In the genomic region with DNA sequence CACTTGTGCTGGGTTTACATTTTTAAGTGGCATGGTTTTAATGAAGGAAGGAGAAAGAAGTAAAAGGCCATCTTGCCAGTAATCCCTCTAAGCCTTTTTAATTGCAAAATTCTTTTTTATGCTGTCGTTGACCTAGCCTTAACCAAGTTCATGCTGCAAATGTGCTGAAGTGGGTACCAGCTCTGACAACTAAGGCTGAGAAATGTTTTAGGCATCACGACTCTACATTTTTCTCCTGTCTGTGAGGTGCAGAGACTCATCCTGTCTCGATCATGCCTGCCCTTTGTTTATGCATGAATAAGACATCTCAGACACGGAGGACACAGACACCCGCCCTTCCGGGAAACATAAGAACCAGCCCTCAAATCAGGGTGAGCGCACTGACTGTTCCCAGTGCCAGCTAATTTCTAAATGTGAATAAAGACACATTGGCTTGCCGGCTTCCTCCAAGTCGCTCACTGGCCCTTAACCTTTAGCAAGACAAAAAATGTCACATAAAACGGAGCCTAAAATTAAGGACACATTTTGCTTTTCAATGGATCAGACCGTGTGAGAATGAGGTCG, we compare ENCODE assay signal across 28 mouse cellular contexts.
DNase-seq lines count a peak whose midpoint lies in the region; ATAC-seq and TF ChIP-seq lines count a peak whose summit lies in the region.
"Had no signal": no experiment of that assay in that cellular context is flagged by ENCODE, and none has a peak within 500 bp of the region (broad histone marks: within the 10 kb centered on the region; RNA-seq: fewer than 3 reads in every experiment).

No protein-coding gene starts in this region.

- ATAC-seq in forebrain, postnatal 0 days = peak; percentile 54
- no peak for ATAC-seq in forebrain, embryonic 12.5 days (ENCODE audit: low FRiP score)
- no peak for ATAC-seq in midbrain, embryonic 16.5 days
- ATAC-seq: CD4-positive, CD25-positive, alpha-beta regulatory T cell, adult 4 months; hindbrain, embryonic 16.5 days; intestine, embryonic 15.5 days had no signal

- H3K9me3 ChIP-seq in forebrain, postnatal 0 days (ENCODE audit: low read length) = no peaks in the 10 kb centered on the region
- H3K9me3 ChIP-seq in forebrain, embryonic 12.5 days = no peaks in the 10 kb centered on the region
- 0 out of 2 replicates have a peak, but pooled peaks cover 2% of the 10 kb centered on the region for H3K9me3 ChIP-seq in midbrain, embryonic 16.5 days (replicated peaks; ENCODE audit: control insufficient read depth, low read length, poor library complexity, severe bottlenecking)
- H3K9me3 ChIP-seq: embryonic facial prominence, embryonic 12.5 days; intestine, embryonic 15.5 days; limb, embryonic 12.5 days; liver, embryonic 15.5 days; lung, embryonic 15.5 days; midbrain, embryonic 12.5 days; neural tube, embryonic 12.5 days; stomach, embryonic 15.5 days had no signal

- no peak overlapping the region for H3K4me2 ChIP-seq in forebrain, postnatal 0 days (ENCODE audit: low read depth)
- H3K4me2 ChIP-seq in forebrain, embryonic 12.5 days = no peak overlapping the region
- no peak overlapping the region for H3K4me2 ChIP-seq in midbrain, embryonic 16.5 days (ENCODE audit: low read length)
- H3K4me2 ChIP-seq: embryonic facial prominence, embryonic 12.5 days; heart, embryonic 11.5 days; intestine, embryonic 15.5 days; limb, embryonic 12.5 days; liver, embryonic 15.5 days; lung, embryonic 15.5 days; midbrain, embryonic 12.5 days; neural tube, embryonic 12.5 days; stomach, embryonic 15.5 days had no signal

- H3K9ac ChIP-seq in forebrain, postnatal 0 days = no peak overlapping the region
- H3K9ac ChIP-seq in forebrain, embryonic 12.5 days = no peak overlapping the region
- H3K9ac ChIP-seq in midbrain, embryonic 16.5 days (ENCODE audit: low read depth, low read length) = no peak overlapping the region
- H3K9ac ChIP-seq: embryonic facial prominence, embryonic 12.5 days; intestine, embryonic 15.5 days; limb, embryonic 12.5 days; liver, embryonic 15.5 days; lung, embryonic 15.5 days; midbrain, embryonic 12.5 days; neural tube, embryonic 12.5 days; stomach, embryonic 15.5 days had no signal

- H3K4me1 ChIP-seq in forebrain, postnatal 0 days (ENCODE audit: insufficient read depth) = peaks cover 4% of the 10 kb centered on the region
- H3K4me1 ChIP-seq in forebrain, embryonic 12.5 days = peaks cover 16% of the 10 kb centered on the region
- H3K4me1 ChIP-seq in midbrain, embryonic 16.5 days (ENCODE audit: control insufficient read depth, insufficient read depth, low read length) = peaks cover 7% of the 10 kb centered on the region; the same call in 1 of the 2 replicates
- H3K4me1 ChIP-seq: embryonic facial prominence, embryonic 12.5 days; intestine, embryonic 15.5 days; liver, embryonic 15.5 days; lung, embryonic 15.5 days; midbrain, embryonic 12.5 days; neural tube, embryonic 12.5 days; stomach, embryonic 15.5 days had no signal

- no peaks in the 10 kb centered on the region for H3K36me3 ChIP-seq in forebrain, postnatal 0 days (ENCODE audit: insufficient read depth)
- H3K36me3 ChIP-seq in forebrain, embryonic 12.5 days (replicated peaks) = no peaks in the 10 kb centered on the region
- no peaks in the 10 kb centered on the region for H3K36me3 ChIP-seq in midbrain, embryonic 16.5 days (ENCODE audit: control insufficient read depth, insufficient read depth, low read length)
- H3K36me3 ChIP-seq: embryonic facial prominence, embryonic 12.5 days; intestine, embryonic 15.5 days; limb, embryonic 12.5 days; liver, embryonic 15.5 days; lung, embryonic 15.5 days; midbrain, embryonic 12.5 days; neural tube, embryonic 12.5 days; stomach, embryonic 15.5 days had no signal

- no peak overlapping the region for H3K27ac ChIP-seq in forebrain, postnatal 0 days (ENCODE audit: low read depth, low read length)
- no peak overlapping the region for H3K27ac ChIP-seq in forebrain, embryonic 12.5 days
- 0 out of 2 replicates have a peak overlapping the region, but pooled peaks have one; percentile 15 for H3K27ac ChIP-seq in midbrain, embryonic 16.5 days (ENCODE audit: low read length)
- H3K27ac ChIP-seq in layer of hippocampus, adult 2 months = no peak overlapping the region
- H3K27ac ChIP-seq: embryonic facial prominence, embryonic 12.5 days; intestine, embryonic 15.5 days; limb, embryonic 12.5 days; liver, embryonic 15.5 days; lung, embryonic 15.5 days; midbrain, embryonic 12.5 days; neural tube, embryonic 12.5 days; stomach, embryonic 15.5 days had no signal

- no peak for TF ChIP-seq CTCF in forebrain, postnatal 0 days (IDR thresholded peaks at IDR 0.05; ENCODE audit: low read depth)
- TF ChIP-seq CTCF in layer of hippocampus, adult 2 months (conservative IDR thresholded peaks at IDR 0.05) = no peak

- no peak for DNase-seq in forebrain, postnatal 0 days
- peak; percentile 14 for DNase-seq in lung, postnatal 36 days
- DNase-seq in lung, postnatal 25 days (ENCODE audit: low spot score) = no peak
- peak; percentile 56 for DNase-seq in hindlimb bud, embryonic 11.5 days (ENCODE audit: extremely low spot score, low read depth, low spot score)
- no peak for DNase-seq in kidney, postnatal 4 days
- no peak for DNase-seq in layer of hippocampus, adult 2 months (ENCODE audit: low spot score in 2 of 2)
- DNase-seq: adrenal gland, postnatal 25 days; cerebellum, adult 18-20 months; cerebellum, postnatal 10 days; gastrocnemius, postnatal 25 days; heart, postnatal 36 days; kidney, adult 2 months; layer of hippocampus, adult 9-11 months; right cerebral cortex, postnatal 25 days had no signal

- H3K27me3 ChIP-seq in forebrain, postnatal 0 days (ENCODE audit: insufficient read depth, low read length) = no peaks in the 10 kb centered on the region
- H3K27me3 ChIP-seq in forebrain, embryonic 12.5 days = no peaks in the 10 kb centered on the region
- no peaks in the 10 kb centered on the region for H3K27me3 ChIP-seq in midbrain, embryonic 16.5 days (ENCODE audit: control insufficient read depth, insufficient read depth, low read depth, low read length)
- H3K27me3 ChIP-seq: embryonic facial prominence, embryonic 12.5 days; intestine, embryonic 15.5 days; limb, embryonic 12.5 days; liver, embryonic 15.5 days; lung, embryonic 15.5 days; midbrain, embryonic 12.5 days; neural tube, embryonic 12.5 days; stomach, embryonic 15.5 days had no signal

- 24% methylated on average over 12 of the region's 12 CpGs for WGBS in forebrain, postnatal 0 days
- 20% methylated on average over 12 of the region's 12 CpGs for WGBS in forebrain, embryonic 12.5 days
- 18% methylated on average over 12 of the region's 12 CpGs for WGBS in midbrain, embryonic 16.5 days

- H3K4me3 ChIP-seq in forebrain, postnatal 0 days (ENCODE audit: low read depth, low read length) = no peak overlapping the region
- H3K4me3 ChIP-seq in forebrain, embryonic 12.5 days (replicated peaks) = no peak overlapping the region
- H3K4me3 ChIP-seq in midbrain, embryonic 16.5 days (ENCODE audit: low read depth, low read length) = no peak overlapping the region
- no peak overlapping the region for H3K4me3 ChIP-seq in layer of hippocampus, adult 2 months
- H3K4me3 ChIP-seq: embryonic facial prominence, embryonic 12.5 days; intestine, embryonic 15.5 days; limb, embryonic 12.5 days; liver, embryonic 15.5 days; lung, embryonic 15.5 days; midbrain, embryonic 12.5 days; myocyte; neural tube, embryonic 12.5 days; stomach, embryonic 15.5 days had no signal

Comparison
In these comparisons a context has a peak if more than half of its experiments do, and no peak if none do; other contexts are left out.
1. DNase-seq: peak in lung, postnatal 36 days (single experiment) and hindlimb bud, embryonic 11.5 days (single experiment); none in forebrain, postnatal 0 days (single experiment), lung, postnatal 25 days (single experiment), kidney, postnatal 4 days (0 of 2) and layer of hippocampus, adult 2 months (0 of 2).